Mouse (Mus musculus): ENCODE data around the gene Zbtb21. TPM values are rescaled to one million over a fixed set of nuclear protein-coding genes. Genes with fewer than 3 reads are reported as not detected.
A peak's percentile ranks its signal among the peaks of the same experiment; 100 is the strongest.
"Not testable (repeated sequence)": the region's sequence is repeated elsewhere in the genome, so short reads cannot be mapped to it uniquely, and the experiment has no call there.

Gene Zbtb21
- 14.7 and 15.9 TPM in 2 replicates for polyA plus RNA-seq (2016; fragmentation: Nextera tagmentation; extraction: Ambion mirVana)

DNA sequence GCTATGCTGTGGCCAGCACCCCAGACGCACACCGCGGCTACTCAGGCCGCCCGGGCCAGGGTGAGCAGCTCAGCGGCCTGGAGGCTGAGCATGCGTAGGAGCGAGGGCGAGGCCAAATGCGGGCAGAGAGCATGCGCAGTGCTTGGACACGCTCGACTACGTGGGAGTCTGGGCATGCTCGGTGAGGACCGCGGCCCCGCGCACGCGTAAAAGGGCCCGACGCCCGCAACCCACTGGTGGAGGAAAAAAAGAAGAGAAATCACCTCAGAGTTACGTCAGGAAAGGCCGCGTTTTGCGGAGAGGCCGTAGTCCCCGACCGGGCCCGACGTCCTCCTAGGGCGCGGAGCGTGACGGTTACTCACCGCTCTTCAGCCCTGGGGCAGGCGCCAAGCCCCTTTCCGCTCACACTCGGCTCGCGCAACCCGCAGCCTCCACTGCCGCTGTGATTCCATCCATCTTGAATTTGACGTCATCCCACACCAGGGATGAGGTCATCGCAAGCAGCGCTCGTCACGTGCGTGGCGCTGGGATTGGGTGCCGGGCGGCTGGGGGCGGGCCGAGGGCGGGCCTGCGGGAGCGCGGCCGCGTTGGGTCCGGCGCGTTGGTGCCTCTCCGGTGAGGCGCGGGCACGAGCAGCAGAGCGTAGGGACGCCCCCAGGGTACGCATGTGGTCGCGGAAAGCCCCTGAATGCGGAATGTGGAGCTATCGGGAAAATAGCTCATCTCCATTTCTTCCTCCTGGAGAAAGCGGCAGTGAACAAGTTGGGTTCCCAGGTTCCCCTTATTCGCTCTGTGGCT, at the start of gene Zbtb21, which contains the start of gene C2cd2:
Gene Zbtb21 (minus strand): TSS at position 472 of the 798 bp plus-strand sequence.
Gene C2cd2 (minus strand): TSS at position 448 of the 798 bp plus-strand sequence.
- ATAC-seq (ENCODE audit: low FRiP score, low read depth): peak; percentile 99
- under 1% methylated on average over 78 of the region's 78 CpGs for WGBS
- Histone ChIP-seq H3K4me1 (peaks cover 7% of the 10 kb centered on the region; the same call in 1 of the 2 replicates), H3K27me3 (no peaks in the 10 kb centered on the region), H3K4me2 (replicated peaks) (peak within 1 kb of the TSS; percentile 91), H3K4me3 (peak within 1 kb of the TSS; percentile 92), H3K9me3 (no peaks in the 10 kb centered on the region), H3K36me3 (no peaks in the 10 kb centered on the region), H3K27ac (replicated peaks) (peak within 1 kb of the TSS; percentile 95), H3K9ac (replicated peaks) (peak within 1 kb of the TSS; percentile 96)

DNA sequence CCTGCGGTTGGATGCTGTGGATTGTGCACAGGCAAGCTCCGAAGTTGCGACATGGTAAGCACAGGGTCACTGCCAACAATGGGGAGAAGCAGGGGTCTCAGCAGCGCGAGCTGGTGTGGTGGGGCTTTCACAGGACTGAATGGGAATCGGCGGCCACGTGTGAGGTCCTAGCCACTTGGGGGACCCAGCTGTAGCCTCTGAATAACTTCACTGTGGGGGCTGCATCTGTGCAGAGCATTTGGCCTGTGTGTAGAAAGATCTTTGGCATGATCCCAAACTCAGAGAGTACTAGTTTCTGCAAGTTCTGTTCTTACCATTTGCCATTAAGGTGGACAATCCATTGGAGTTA, 34.9 kb upstream of the Zbtb21 start:
- peak overlapping the region; percentile 64 for H3K4me3 ChIP-seq
- WGBS: under 1% methylated on average over 8 of the region's 8 CpGs
- H3K27ac ChIP-seq (replicated peaks): 0 out of 2 replicates have a peak overlapping the region, but pooled peaks have one; percentile 39
- peaks cover 14% of the 10 kb centered on the region for H3K4me1 ChIP-seq
- H3K9me3 ChIP-seq: peaks cover 12% of the 10 kb centered on the region
- peak overlapping the region; percentile 72 for H3K4me2 ChIP-seq (replicated peaks)
- not testable (repeated sequence) for H3K27me3 ChIP-seq, H3K36me3 ChIP-seq
- peak overlapping the region; percentile 57 for H3K9ac ChIP-seq (replicated peaks)
- ATAC-seq (ENCODE audit: low FRiP score, low read depth): peak; percentile 82; the same call in 1 of the 2 replicates

DNA sequence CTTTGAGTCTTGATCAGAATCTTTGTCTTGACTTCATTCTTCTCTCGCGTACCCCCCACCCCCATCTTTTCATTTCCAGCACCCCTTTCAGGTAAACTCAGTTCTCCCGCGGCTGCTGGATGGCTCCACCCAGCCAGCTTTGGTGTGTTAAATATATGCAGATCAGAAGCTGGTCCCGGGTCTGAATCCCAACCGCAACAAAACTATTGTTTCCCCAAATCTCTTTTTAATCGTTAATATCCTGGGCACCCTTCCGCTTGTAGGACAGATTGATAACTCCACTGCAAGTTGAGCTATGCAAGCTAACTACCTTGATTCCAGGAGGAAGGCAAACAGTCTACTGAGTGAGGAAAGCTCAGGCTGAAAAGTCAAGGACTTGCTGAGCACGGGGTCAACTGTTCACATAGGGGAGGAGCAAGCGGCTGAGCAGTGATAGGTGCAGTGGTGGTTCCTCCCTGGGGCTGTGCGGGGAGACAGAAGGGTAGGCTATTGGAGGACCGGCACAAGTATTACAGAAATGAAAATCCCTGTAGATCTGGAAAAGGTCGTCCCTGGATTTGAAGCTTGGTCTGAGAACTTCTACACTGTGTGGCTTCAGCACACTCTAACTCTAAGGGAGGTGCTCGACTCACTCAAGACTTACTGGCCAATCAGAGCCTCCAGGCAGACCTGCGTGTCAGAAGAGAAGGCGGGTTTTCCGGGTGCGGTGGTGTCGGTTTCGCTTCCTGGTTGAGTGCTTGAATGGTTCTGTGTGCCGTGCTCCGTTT, 34.4 kb upstream of the Zbtb21 start, which contains the start of gene B230307C23Rik:
Gene B230307C23Rik (plus strand): TSS at position 700 of the 767 bp plus-strand sequence.
- ATAC-seq (ENCODE audit: low FRiP score, low read depth): peak; percentile 98
- Histone ChIP-seq H3K4me1 (peaks cover 14% of the 10 kb centered on the region), H3K4me2 (replicated peaks) (peak within 1 kb of the TSS; percentile 72), H3K27me3 (no peaks in the 10 kb centered on the region), H3K9ac (replicated peaks) (peak within 1 kb of the TSS; percentile 57), H3K27ac (replicated peaks) (peak within 1 kb of the TSS; percentile 39; the same call in 1 of the 2 replicates), H3K4me3 (peak within 1 kb of the TSS; percentile 64), H3K36me3 (peaks cover 5% of the 10 kb centered on the region), H3K9me3 (peaks cover 7% of the 10 kb centered on the region)
- 2% methylated on average over 22 of the region's 22 CpGs for WGBS

DNA sequence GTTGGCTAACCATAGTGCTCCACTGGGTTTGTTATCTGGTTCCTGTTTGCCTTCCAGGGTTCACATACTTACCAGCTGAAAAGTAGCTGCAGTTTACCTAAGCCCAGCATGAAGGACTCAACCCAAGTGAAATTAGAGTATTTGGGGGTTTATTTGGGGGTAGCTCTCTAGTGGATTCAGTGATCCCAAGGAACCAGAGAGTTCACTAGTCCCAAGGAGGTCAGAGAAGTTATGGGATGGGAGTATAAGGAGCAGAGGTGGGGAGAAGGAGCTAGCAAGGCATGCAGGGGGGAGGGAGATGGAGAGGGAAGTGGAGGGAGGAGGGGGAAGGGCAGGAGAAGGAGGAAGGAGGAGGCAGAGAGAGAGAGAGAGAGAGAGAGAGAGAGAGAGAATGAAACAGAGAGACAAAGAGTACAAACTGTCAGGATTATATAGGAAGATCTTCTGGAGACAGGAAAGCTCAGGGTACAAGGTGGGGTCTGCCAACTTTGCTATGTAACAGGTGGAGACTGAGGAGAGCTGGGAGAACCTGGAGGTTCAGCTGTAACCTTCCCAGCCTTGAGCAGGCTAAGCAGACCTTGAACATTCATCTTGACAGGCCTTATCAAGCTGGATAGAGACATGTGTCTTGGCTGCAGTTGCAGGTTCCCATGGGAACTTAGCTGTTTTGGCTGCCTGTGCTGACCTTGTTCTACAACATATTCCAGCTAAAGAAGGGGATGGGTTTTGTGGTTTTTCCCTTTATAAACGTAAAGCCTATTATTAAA, 33.6 kb upstream of the Zbtb21 start:
- Histone ChIP-seq H3K9ac (replicated peaks) (0 out of 2 replicates have a peak overlapping the region, but pooled peaks have one; percentile 57), H3K4me3 (peak overlapping the region; percentile 64), H3K4me2 (replicated peaks) (peak overlapping the region; percentile 72), H3K27me3 (no peaks in the 10 kb centered on the region), H3K36me3 (peaks cover 5% of the 10 kb centered on the region), H3K27ac (replicated peaks) (no peak overlapping the region), H3K9me3 (peaks cover 7% of the 10 kb centered on the region), H3K4me1 (peaks cover 14% of the 10 kb centered on the region)
- 30% methylated on average over 1 of the region's 1 CpGs for WGBS
- ATAC-seq (ENCODE audit: low FRiP score, low read depth): no peak

DNA sequence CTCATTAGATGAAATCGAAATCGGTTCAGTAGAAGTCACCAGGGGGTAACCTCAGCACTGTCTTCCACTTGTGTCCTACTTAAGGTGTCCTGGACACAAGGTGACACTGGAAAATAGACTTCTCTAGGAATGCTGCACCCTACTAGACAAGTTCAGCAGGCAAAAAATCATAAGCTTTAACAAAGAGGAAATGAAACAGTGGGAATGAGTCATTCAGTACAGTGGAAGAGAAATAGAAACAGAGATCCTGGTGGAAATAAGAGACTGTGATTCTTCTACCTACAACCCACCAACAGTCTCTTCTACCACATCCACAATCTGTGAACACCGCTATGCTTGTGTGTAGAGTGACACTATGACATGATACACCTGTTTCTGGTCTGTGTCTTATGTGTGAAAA, 30.1 kb upstream of the Zbtb21 start:
- not testable (repeated sequence) for H3K4me1 ChIP-seq; H3K9me3 ChIP-seq; H3K27me3 ChIP-seq; H3K9ac ChIP-seq (replicated peaks); ATAC-seq (ENCODE audit: low FRiP score, low read depth); H3K27ac ChIP-seq (replicated peaks); H3K4me2 ChIP-seq (replicated peaks); H3K4me3 ChIP-seq; H3K36me3 ChIP-seq
- whole genome bisulfite sequencing: 87% methylated on average over 3 of the region's 3 CpGs

DNA sequence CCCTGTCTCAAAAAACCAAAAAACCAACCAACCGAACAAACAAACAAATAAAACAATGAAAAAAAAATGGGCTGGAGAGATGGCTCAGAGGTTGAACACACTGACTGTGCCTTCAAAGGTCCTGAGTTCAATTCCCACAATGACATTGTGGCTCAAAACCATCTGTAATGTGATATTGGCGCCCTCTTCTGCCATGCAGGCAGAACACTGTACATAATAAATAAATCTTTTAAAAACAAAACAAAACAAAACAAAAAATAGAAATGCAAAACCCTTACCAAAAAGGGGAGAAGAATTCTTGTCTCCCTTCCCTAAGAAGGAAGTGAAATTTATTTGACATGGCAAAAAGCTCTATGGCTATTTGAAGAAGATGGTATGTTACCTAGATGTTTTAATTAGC, 29.1 kb upstream of the Zbtb21 start:
- Histone ChIP-seq H3K4me1 (peaks cover 5% of the 10 kb centered on the region), H3K27me3 (no peaks in the 10 kb centered on the region), H3K4me2 (replicated peaks) (no peak overlapping the region), H3K9me3 (peaks cover 4% of the 10 kb centered on the region; the same call in 1 of the 2 replicates), H3K27ac (replicated peaks) (no peak overlapping the region), H3K9ac (replicated peaks) (no peak overlapping the region), H3K4me3 (no peak overlapping the region), H3K36me3 (no peaks in the 10 kb centered on the region)
- 71% methylated on average over 2 of the region's 2 CpGs for WGBS
- ATAC-seq (ENCODE audit: low FRiP score, low read depth): no peak

DNA sequence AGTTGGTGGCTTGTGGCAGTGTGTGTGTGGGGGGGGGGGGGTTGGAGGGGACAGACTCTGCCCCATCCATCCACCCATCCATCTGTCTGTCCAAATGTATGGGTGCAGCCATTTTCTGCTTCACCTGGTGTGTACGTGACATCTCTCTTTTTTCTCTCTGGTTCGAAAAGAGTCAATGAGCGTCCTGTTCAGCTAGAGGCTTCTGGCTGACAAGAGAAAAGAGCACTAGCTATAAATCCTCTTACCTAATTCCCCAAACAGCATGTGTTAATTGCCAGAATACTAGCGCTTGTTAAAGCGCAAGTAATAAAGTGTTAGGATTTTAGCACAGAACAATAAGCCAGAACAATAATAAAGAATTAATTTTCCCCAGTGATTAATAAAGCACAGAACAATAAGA, 22.2 kb upstream of the Zbtb21 start:
- 48% methylated on average over 5 of the region's 5 CpGs for WGBS
- H3K9me3 ChIP-seq: peaks cover 4% of the 10 kb centered on the region; the same call in 1 of the 2 replicates
- ATAC-seq (ENCODE audit: low FRiP score, low read depth): no peak

DNA sequence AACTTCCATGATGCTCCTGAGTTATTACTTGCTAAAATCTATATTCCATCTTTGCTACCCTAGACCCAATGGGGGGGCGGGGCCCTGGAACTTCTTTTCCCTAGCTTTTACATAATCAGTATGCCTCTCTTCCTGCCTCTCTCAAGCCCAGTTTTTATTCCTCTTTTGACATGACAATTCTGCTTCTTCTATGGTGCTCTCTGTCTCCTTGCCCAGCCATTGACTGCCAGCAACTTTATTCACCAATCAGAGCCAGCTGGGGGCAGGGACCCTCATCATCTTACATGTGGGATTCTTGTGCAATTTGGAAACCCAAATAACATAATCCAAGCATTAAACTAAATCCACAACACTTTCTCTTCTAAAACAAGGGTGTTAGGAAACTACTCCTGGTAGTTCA, 18.9 kb upstream of the Zbtb21 start:
- Histone ChIP-seq H3K27me3 (no peaks in the 10 kb centered on the region), H3K4me1 (no peaks in the 10 kb centered on the region), H3K9me3 (no peaks in the 10 kb centered on the region), H3K36me3 (no peaks in the 10 kb centered on the region), H3K4me3 (no peak overlapping the region), H3K9ac (replicated peaks) (no peak overlapping the region), H3K27ac (replicated peaks) (no peak overlapping the region), H3K4me2 (replicated peaks) (no peak overlapping the region)
- ATAC-seq (ENCODE audit: low FRiP score, low read depth): no peak
- 85% methylated on average over 1 of the region's 1 CpGs for WGBS

More for the DNA sequence above, 22.2 kb upstream of the Zbtb21 start:
- H3K27me3 ChIP-seq: no peaks in the 10 kb centered on the region
- H3K27ac ChIP-seq (replicated peaks): no peak overlapping the region
- no peak overlapping the region for H3K9ac ChIP-seq (replicated peaks)
- no peaks in the 10 kb centered on the region for H3K36me3 ChIP-seq
- no peaks in the 10 kb centered on the region for H3K4me1 ChIP-seq
- no peak overlapping the region for H3K4me2 ChIP-seq (replicated peaks)
- H3K4me3 ChIP-seq: no peak overlapping the region

DNA sequence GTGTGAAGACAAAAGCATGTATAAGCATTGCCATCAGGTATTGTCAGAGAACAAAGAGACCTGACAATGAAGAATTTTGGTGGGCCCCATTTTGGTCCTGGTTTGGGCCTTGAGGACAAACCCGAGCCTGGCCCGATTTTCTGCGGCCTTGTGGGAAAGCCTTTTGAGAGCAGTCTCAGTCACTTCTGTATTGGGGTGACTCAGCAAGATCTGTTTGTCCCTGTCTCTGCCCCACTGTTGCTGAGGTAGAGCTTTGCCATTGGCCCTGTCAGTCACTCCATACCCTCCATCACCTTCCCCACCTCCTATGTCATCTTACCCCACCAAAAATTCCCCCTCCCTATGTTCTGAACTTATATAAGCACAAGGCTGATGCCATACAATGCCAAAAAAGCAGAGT, 15.3 kb upstream of the Zbtb21 start:
- H3K4me2 ChIP-seq (replicated peaks): no peak overlapping the region
- no peak overlapping the region for H3K4me3 ChIP-seq
- no peaks in the 10 kb centered on the region for H3K36me3 ChIP-seq
- no peak overlapping the region for H3K27ac ChIP-seq (replicated peaks)
- 86% methylated on average over 3 of the region's 3 CpGs for WGBS
- no peak overlapping the region for H3K9ac ChIP-seq (replicated peaks)
- ATAC-seq (ENCODE audit: low FRiP score, low read depth): no peak
- H3K9me3 ChIP-seq: no peaks in the 10 kb centered on the region
- no peaks in the 10 kb centered on the region for H3K27me3 ChIP-seq
- no peaks in the 10 kb centered on the region for H3K4me1 ChIP-seq

DNA sequence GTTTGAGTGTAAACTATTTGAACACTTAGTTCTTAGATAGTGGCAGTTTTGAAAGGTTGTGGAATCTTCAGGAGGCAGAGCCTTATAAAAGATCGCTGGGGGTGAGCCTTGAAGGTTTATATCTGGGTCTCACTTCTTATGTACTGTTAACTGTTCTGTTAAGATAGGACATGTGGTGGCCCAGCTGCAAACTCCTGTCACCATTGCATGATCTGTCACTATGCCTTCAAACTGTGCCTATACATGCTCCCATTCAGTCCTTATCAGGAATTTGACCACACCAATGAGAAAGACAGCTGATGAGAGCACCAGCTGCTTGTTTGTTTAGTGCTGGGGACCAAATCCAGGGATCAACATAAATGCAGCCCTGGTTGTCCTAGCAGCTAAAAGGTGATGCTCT, 14.9 kb upstream of the Zbtb21 start:
- no peak overlapping the region for H3K4me2 ChIP-seq (replicated peaks)
- no peak for ATAC-seq (ENCODE audit: low FRiP score, low read depth)
- WGBS: 61% methylated on average over 1 of the region's 1 CpGs

DNA sequence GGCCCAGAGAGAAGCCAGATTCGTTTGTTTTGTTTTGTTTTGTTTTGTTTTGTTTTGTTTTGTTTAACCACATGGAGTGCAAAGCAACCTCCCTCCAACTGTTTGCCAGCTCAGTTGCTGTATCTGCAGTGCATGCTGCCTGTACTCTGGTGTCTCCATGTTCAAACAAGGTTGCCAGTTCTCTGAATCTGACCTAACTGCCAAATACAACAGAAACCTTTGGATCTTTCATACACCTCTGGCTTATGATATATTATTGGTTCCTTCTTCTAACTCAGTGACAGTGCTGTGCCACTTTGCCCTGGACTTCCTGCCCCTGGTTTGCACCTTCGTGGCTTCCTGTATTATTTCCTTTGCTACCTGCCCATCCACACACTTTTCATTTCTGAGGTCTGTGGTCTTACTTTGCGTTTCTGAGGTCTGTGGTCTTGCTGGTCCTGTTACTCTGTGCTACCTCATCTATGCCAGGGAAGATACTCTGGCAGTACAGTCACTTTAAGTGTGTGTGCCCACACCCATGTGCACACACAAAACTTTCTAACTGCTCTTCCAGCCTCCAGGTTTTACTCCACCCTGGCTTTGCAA, 1.6 kb upstream of the Zbtb21 start:
- Histone ChIP-seq H3K27me3 (no peaks in the 10 kb centered on the region), H3K27ac (replicated peaks) (no peak overlapping the region), H3K4me3 (no peak overlapping the region), H3K9ac (replicated peaks) (no peak overlapping the region), H3K9me3 (no peaks in the 10 kb centered on the region), H3K4me2 (replicated peaks) (no peak overlapping the region), H3K36me3 (no peaks in the 10 kb centered on the region), H3K4me1 (peaks cover 7% of the 10 kb centered on the region; the same call in 1 of the 2 replicates)
- 84% methylated on average over 3 of the region's 3 CpGs for WGBS
- no peak for ATAC-seq (ENCODE audit: low FRiP score, low read depth)

More for the DNA sequence above, 14.9 kb upstream of the Zbtb21 start:
- Histone ChIP-seq H3K27me3 (no peaks in the 10 kb centered on the region), H3K27ac (replicated peaks) (no peak overlapping the region), H3K9ac (replicated peaks) (no peak overlapping the region), H3K9me3 (no peaks in the 10 kb centered on the region), H3K4me1 (no peaks in the 10 kb centered on the region), H3K36me3 (no peaks in the 10 kb centered on the region), H3K4me3 (no peak overlapping the region)

Measured in midbrain, embryonic 12.5 days (tissue).